Mouse (Mus musculus): ENCODE measurements around the gene Med13. TPM values are rescaled to one million over a fixed set of nuclear protein-coding genes. Genes with fewer than 3 reads are reported as not detected.

Med13 gene
- polyA plus RNA-seq, 1 experiment from 2014 or later = 12.7 TPM

DNA sequence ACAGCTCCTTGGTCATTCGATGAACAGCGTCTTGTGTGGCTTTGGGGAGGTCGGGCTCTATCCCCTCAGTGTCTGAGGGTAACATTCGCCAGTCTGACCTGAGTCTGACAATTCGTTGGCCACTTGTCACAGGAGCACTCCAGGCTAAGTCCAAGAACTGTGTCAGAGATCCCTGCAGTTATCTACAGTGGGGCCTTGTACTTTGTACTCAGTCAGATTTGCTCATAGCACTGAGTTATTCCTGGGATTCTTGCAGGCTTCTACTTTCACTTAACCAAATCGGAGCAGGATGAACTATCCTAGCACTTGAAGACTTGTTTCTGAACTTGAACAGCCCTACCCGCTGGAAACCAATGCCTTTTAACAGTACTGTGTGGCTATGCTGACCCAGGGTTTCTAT, 34.3 kb upstream of the Med13 start:
- 0 out of 2 replicates have a peak, but pooled peaks cover 2% of the 10 kb centered on the region for H3K4me1 ChIP-seq (replicated peaks; ENCODE audit: control insufficient read depth, insufficient read depth, low read length)
- H3K27me3 ChIP-seq (ENCODE audit: control insufficient read depth, insufficient read depth, low read length) = no peaks in the 10 kb centered on the region
- H3K9ac ChIP-seq = no peak overlapping the region
- WGBS = 89% methylated on average over 7 of the region's 7 CpGs
- no peaks in the 10 kb centered on the region for H3K36me3 ChIP-seq (replicated peaks; ENCODE audit: control insufficient read depth, insufficient read depth)
- ATAC-seq (ENCODE audit: low FRiP score) (no peak), DNase-seq (ENCODE audit: low spot score) (no peak)
- no peak overlapping the region for H3K27ac ChIP-seq
- no peak overlapping the region for H3K4me2 ChIP-seq (replicated peaks)
- no peaks in the 10 kb centered on the region for H3K9me3 ChIP-seq (ENCODE audit: control insufficient read depth, low read length)
- H3K4me3 ChIP-seq (replicated peaks; ENCODE audit: low read length) = no peak overlapping the region

DNA sequence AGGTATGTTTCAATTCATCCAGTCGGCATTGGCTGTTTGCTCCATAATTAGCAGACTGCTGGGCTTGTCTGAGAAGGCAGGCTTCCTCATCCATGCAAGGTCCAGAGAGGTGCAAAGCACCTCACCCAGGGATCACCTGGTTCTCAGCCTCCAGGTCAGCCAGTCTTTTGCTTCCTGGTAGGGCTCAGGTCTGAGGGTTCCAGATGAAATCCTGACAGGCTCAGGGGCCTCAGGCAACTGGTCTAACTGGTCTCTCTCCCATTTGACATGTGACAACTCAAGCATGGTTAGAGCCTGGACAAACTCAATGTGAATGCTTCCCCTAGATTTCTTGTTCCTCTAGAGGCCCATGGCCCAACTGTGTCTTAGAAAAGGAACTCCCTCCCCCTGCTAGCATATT, 32.9 kb upstream of the Med13 start:
- Histone ChIP-seq H3K4me2 (replicated peaks) (no peak overlapping the region), H3K9me3 (ENCODE audit: control insufficient read depth, low read length) (no peaks in the 10 kb centered on the region), H3K4me1 (replicated peaks; ENCODE audit: control insufficient read depth, insufficient read depth, low read length) (0 out of 2 replicates have a peak, but pooled peaks cover 3% of the 10 kb centered on the region), H3K36me3 (replicated peaks; ENCODE audit: control insufficient read depth, insufficient read depth) (no peaks in the 10 kb centered on the region), H3K9ac (no peak overlapping the region), H3K27ac (no peak overlapping the region), H3K27me3 (ENCODE audit: control insufficient read depth, insufficient read depth, low read length) (no peaks in the 10 kb centered on the region), H3K4me3 (replicated peaks; ENCODE audit: low read length) (no peak overlapping the region)
- WGBS = 53% methylated on average over 1 of the region's 1 CpGs
- DNase-seq (ENCODE audit: low spot score) (no peak), ATAC-seq (ENCODE audit: low FRiP score) (no peak)

DNA sequence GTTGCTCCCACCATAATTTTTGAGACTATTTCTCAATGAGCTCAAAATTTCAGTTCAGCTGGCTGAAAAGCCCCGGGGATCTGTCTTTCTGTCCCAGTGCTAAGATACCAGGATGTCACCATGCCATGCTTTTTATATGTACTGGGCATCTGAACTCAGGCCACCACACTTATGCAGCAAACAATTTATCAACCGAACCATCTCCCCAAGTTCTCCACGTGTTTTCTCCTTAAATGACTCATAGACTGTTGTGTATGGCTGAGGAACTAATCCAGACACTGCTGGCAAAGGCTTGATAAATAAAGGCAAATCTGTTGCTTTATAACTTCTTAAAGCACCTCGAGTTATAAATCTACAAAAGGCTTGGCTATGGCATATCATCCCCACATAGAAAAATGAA, 32.1 kb upstream of the Med13 start:
- Histone ChIP-seq H3K36me3 (replicated peaks; ENCODE audit: control insufficient read depth, insufficient read depth) (no peaks in the 10 kb centered on the region), H3K4me3 (replicated peaks; ENCODE audit: low read length) (no peak overlapping the region), H3K27me3 (ENCODE audit: control insufficient read depth, insufficient read depth, low read length) (no peaks in the 10 kb centered on the region), H3K9ac (no peak overlapping the region), H3K9me3 (ENCODE audit: control insufficient read depth, low read length) (no peaks in the 10 kb centered on the region), H3K4me1 (replicated peaks; ENCODE audit: control insufficient read depth, insufficient read depth, low read length) (0 out of 2 replicates have a peak, but pooled peaks cover 3% of the 10 kb centered on the region), H3K4me2 (replicated peaks) (no peak overlapping the region), H3K27ac (no peak overlapping the region)
- DNase-seq (ENCODE audit: low spot score) (no peak), ATAC-seq (ENCODE audit: low FRiP score) (no peak)
- 85% methylated on average over 4 of the region's 4 CpGs for WGBS

DNA sequence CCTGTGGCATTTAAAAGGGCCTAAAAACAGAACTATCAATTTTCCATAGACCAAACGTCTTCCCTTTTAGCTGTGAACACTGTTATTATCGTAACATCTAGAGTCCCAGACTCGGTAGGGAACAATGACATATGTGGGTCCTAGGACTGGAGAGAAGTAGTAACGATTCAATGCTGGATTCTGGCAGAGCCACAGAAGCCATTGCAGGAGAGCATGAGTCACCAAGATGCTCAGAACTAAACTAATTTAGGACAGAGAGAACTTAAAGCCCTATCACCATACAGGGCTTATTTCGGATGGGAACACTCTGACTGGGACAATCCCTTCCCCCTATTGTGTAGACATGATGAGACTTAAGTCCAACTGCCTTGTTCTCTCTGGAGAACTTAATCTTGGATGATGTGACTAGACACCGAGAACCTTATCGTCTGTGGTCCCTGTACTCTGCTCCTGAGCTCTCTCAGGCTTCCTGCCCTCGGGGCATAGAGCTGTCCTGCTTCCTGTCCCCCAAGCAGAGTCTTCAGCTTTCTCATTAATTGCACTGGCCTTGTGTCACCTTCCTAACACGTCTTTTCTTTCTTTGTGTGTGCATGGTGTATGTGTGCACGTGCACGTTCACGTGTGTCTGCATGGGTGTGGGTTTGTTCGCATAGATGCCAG, 31.5 kb upstream of the Med13 start:
- ATAC-seq (ENCODE audit: low FRiP score) (no peak), DNase-seq (ENCODE audit: low spot score) (no peak)
- H3K4me3 ChIP-seq (replicated peaks; ENCODE audit: low read length) = no peak overlapping the region
- H3K9ac ChIP-seq = no peak overlapping the region
- H3K4me2 ChIP-seq (replicated peaks) = no peak overlapping the region
- 88% methylated on average over 13 of the region's 13 CpGs for WGBS
- no peak overlapping the region for H3K27ac ChIP-seq
- H3K9me3 ChIP-seq (ENCODE audit: control insufficient read depth, low read length) = no peaks in the 10 kb centered on the region
- H3K27me3 ChIP-seq (ENCODE audit: control insufficient read depth, insufficient read depth, low read length) = no peaks in the 10 kb centered on the region
- H3K36me3 ChIP-seq (replicated peaks; ENCODE audit: control insufficient read depth, insufficient read depth) = no peaks in the 10 kb centered on the region
- H3K4me1 ChIP-seq (replicated peaks; ENCODE audit: control insufficient read depth, insufficient read depth, low read length) = 0 out of 2 replicates have a peak, but pooled peaks cover 3% of the 10 kb centered on the region

DNA sequence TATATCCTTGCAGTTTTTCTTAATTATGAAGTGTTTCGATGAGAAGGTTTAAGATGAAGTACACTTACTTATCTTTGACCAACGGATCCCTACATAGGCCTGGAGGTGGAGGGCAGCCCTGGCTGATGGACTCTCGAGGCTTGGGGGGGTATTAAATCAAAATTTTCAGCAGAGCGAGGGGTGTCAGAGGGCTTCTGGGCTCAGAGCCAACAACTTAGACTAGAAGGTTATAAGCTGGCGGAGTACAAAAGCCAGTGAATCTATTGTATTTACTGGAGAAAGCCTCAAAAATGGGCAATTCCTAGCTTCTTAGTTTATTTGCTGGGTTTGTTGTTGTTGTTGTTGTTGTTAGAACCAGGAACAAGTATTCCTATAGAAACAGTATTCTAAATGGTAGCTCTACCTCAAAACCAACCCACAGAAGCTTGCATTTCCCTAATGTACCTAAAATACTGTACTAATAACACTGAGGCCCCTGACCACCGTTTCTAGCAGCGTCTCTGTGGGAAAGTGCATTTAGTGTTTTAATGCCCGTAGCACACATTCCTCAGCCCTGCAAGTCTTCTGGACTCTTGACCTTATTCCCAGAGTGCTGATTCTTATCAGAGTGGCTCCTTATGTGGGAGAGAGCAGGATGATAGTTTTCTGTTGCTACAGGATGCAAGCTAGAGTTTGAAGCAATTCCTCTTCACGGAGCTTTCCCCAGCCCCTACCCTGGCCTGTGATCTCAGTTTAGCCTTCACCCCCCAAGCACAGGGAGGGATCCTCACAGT, 29.9 kb upstream of the Med13 start:
- no peaks in the 10 kb centered on the region for H3K27me3 ChIP-seq (ENCODE audit: control insufficient read depth, insufficient read depth, low read length)
- H3K27ac ChIP-seq = no peak overlapping the region
- 65% methylated on average over 9 of the region's 9 CpGs for WGBS
- H3K9ac ChIP-seq = no peak overlapping the region
- no peaks in the 10 kb centered on the region for H3K36me3 ChIP-seq (replicated peaks; ENCODE audit: control insufficient read depth, insufficient read depth)
- ATAC-seq (ENCODE audit: low FRiP score) = no peak
- no peak overlapping the region for H3K4me2 ChIP-seq (replicated peaks)
- no peak overlapping the region for H3K4me3 ChIP-seq (replicated peaks; ENCODE audit: low read length)
- no peaks in the 10 kb centered on the region for H3K9me3 ChIP-seq (ENCODE audit: control insufficient read depth, low read length)
- 0 out of 2 replicates have a peak, but pooled peaks cover 3% of the 10 kb centered on the region for H3K4me1 ChIP-seq (replicated peaks; ENCODE audit: control insufficient read depth, insufficient read depth, low read length)
- no peak for DNase-seq (ENCODE audit: low spot score)

DNA sequence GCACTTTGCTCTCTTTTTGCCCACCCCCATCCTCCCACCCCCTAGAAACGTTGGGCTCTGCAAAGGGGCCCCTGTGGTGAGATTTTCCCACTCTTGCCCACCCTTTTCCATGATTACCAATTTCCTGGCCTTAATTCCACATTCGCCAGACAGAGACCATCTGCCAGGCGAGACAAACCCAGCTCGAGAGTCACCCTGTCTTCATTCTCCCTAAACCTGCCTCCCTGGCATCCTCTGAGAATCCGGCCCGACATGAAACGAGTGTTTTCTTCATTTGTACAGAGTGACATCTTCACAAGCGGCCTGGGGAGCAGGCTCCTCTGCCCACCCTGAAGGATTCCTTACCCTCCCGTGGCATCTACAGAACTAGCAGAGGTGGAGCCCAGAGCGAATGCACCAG, 29.2 kb upstream of the Med13 start:
- DNase-seq (ENCODE audit: low spot score) (no peak), ATAC-seq (ENCODE audit: low FRiP score) (no peak)
- no peaks in the 10 kb centered on the region for H3K9me3 ChIP-seq (ENCODE audit: control insufficient read depth, low read length)
- H3K4me1 ChIP-seq (replicated peaks; ENCODE audit: control insufficient read depth, insufficient read depth, low read length) = 0 out of 2 replicates have a peak, but pooled peaks cover 3% of the 10 kb centered on the region
- no peak overlapping the region for H3K4me2 ChIP-seq (replicated peaks)
- no peak overlapping the region for H3K9ac ChIP-seq
- no peaks in the 10 kb centered on the region for H3K36me3 ChIP-seq (replicated peaks; ENCODE audit: control insufficient read depth, insufficient read depth)
- no peak overlapping the region for H3K4me3 ChIP-seq (replicated peaks; ENCODE audit: low read length)
- H3K27me3 ChIP-seq (ENCODE audit: control insufficient read depth, insufficient read depth, low read length) = no peaks in the 10 kb centered on the region
- WGBS = 66% methylated on average over 10 of the region's 10 CpGs
- H3K27ac ChIP-seq = no peak overlapping the region

DNA sequence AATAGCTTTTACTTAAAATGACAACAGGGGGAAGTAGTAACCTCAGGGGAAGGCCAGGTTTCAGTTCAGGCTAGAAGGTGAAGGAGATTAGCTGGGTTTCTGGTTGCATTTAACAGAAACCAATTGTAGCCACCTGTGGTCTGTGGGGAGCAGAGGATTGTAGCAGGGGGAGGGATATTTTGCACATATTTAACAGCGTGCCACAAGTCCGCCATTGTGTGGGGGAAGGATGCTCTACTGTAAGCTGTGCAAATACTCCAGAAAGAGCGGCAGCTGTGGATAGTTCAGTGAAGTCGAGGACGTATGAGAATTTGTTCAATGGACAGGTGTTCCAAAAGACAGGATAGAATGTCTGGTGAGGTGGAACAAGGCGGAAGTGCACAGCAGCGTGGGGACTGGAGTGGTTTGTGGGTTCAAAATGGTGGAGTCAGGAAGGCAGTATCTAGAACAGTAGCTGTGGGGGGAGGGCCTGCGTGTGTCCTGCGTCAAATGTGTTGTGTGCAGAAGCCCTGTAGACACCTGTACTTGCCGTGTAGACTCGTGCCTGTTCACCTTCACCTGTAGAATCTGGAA, 28.4 kb upstream of the Med13 start:
- no peak for DNase-seq (ENCODE audit: low spot score)
- Histone ChIP-seq H3K4me2 (replicated peaks) (no peak overlapping the region), H3K9me3 (ENCODE audit: control insufficient read depth, low read length) (no peaks in the 10 kb centered on the region), H3K36me3 (replicated peaks; ENCODE audit: control insufficient read depth, insufficient read depth) (no peaks in the 10 kb centered on the region), H3K4me3 (replicated peaks; ENCODE audit: low read length) (no peak overlapping the region), H3K9ac (no peak overlapping the region), H3K27me3 (ENCODE audit: control insufficient read depth, insufficient read depth, low read length) (no peaks in the 10 kb centered on the region), H3K4me1 (replicated peaks; ENCODE audit: control insufficient read depth, insufficient read depth, low read length) (0 out of 2 replicates have a peak, but pooled peaks cover 3% of the 10 kb centered on the region), H3K27ac (no peak overlapping the region)
- ATAC-seq (ENCODE audit: low FRiP score) = no peak
- 92% methylated on average over 11 of the region's 11 CpGs for WGBS

DNA sequence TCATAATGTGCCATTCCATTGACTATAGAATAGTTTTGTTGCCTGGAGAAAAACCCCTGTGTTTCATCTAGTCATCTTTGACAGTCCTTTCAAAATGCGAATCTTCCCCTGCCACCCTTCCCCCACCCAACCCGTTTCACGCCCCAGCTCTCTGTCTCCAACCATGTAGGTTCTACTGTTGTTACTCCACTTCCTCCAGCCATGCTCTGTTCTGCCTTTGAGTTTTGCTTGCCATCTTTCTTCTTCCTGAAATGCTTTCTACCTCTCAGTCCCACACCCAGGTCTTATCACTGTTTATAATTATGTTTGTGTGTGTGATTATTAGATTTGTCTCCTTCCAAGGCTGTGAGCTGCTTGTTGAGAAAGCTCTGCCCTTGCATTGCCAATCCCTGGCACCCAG, 26.7 kb upstream of the Med13 start:
- no peak for DNase-seq (ENCODE audit: low spot score)
- Histone ChIP-seq H3K4me2 (replicated peaks) (no peak overlapping the region), H3K27ac (no peak overlapping the region), H3K9me3 (ENCODE audit: control insufficient read depth, low read length) (no peaks in the 10 kb centered on the region), H3K4me3 (replicated peaks; ENCODE audit: low read length) (no peak overlapping the region), H3K36me3 (replicated peaks; ENCODE audit: control insufficient read depth, insufficient read depth) (no peaks in the 10 kb centered on the region), H3K9ac (no peak overlapping the region), H3K27me3 (ENCODE audit: control insufficient read depth, insufficient read depth, low read length) (no peaks in the 10 kb centered on the region), H3K4me1 (replicated peaks; ENCODE audit: control insufficient read depth, insufficient read depth, low read length) (0 out of 2 replicates have a peak, but pooled peaks cover 3% of the 10 kb centered on the region)
- no peak for ATAC-seq (ENCODE audit: low FRiP score)
- 91% methylated on average over 3 of the region's 3 CpGs for WGBS

DNA sequence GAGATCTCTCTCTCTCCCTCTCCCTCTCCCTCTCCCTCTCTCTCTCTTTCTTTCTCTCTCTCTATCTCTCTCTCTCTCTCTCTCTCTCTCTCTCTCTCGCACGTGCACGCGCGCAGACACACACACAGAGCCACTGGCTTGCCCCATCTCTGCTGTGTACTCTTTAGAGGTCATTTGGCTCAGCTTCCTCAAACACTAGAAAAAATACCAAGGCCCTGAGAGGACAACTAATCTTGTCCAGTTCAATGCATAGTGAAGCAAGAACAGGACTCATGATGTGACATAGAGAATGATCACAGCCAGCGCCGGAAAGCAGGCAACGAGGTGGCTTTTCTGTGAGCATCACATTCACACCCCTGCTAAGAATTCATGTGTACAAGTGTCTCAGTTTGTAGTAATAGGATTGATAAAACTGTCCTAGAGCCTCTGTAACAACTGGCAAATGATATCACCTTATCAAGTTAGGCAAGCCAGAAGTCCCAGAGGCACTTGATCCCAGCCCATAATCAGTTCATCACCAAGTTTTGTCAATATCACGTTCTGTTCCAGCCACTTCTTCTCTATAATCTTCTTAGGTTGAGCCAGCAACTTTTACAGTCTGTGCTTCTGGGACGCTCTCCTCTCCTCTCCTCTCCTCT, 25.2 kb upstream of the Med13 start:
- 0 out of 2 replicates have a peak, but pooled peaks cover 3% of the 10 kb centered on the region for H3K4me1 ChIP-seq (replicated peaks; ENCODE audit: control insufficient read depth, insufficient read depth, low read length)
- no peak for DNase-seq (ENCODE audit: low spot score)
- no peaks in the 10 kb centered on the region for H3K9me3 ChIP-seq (ENCODE audit: control insufficient read depth, low read length)
- no peaks in the 10 kb centered on the region for H3K27me3 ChIP-seq (ENCODE audit: control insufficient read depth, insufficient read depth, low read length)
- no peak for ATAC-seq (ENCODE audit: low FRiP score)
- H3K9ac ChIP-seq = no peak overlapping the region
- H3K27ac ChIP-seq = no peak overlapping the region
- no peaks in the 10 kb centered on the region for H3K36me3 ChIP-seq (replicated peaks; ENCODE audit: control insufficient read depth, insufficient read depth)
- no peak overlapping the region for H3K4me3 ChIP-seq (replicated peaks; ENCODE audit: low read length)
- 89% methylated on average over 10 of the region's 10 CpGs for WGBS
- no peak overlapping the region for H3K4me2 ChIP-seq (replicated peaks)
